Mouse (Mus musculus): ENCODE data around the gene Sf3b5. TPM values are rescaled to one million over a fixed set of nuclear protein-coding genes. Genes with fewer than 3 reads are reported as not detected.

Gene Sf3b5
- total RNA-seq, 2 experiments from 2014 or later: 8.2 to 8.9 TPM

Other genes with a start within 250 kb of the Sf3b5 start
- gene Utrn, start 136.0 kb upstream of the Sf3b5 start, total RNA-seq (2021): 10 to 100 TPM; 47.9 to 50.3 TPM
- under 1 TPM; 0.21 to 0.35 TPM for gene Stx11, start 41.0 kb upstream of the Sf3b5 start, total RNA-seq (2021)
- 10 to 100 TPM; 14.6 to 25.2 TPM for gene Plagl1, start 55.2 kb downstream of the Sf3b5 start, total RNA-seq (2021)
- not detected for gene Zc2hc1b, start 172.7 kb downstream of the Sf3b5 start, total RNA-seq (2021)
- gene Ltv1, start 187.8 kb downstream of the Sf3b5 start, total RNA-seq (2021): 10 to 100 TPM; 17.9 to 25.7 TPM